Mouse (Mus musculus): ENCODE results near the gene Usp24. TPM values are rescaled to one million over a fixed set of nuclear protein-coding genes. Genes with fewer than 3 reads are reported as not detected.

Gene Usp24
- total and polyA plus RNA-seq, 3 experiments = 27.0 to 40.8 (median 31.9) TPM

DNA sequence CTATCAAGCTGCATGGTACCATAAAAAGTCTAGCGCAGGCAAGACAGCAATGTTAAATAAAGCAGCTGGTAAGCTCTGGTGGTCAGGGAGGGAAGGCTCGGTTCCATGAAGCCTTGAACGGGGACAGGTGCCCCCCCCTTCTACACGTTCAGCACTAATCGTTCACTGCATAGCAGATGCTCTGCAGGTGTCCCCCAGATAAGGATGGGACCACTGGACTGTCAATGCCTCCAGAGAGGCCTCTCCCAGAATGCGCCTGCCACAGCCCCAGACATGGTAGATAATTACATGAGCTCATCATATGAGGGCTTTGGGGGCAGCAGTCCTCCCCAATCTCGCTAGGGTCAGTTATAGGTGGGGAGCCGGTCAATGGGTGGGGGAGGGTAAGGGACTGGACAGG is 133.3 kb downstream of the Usp24 start:
- Histone ChIP-seq H3K4me1 (ENCODE audit: control insufficient read depth in 1 of 2, insufficient read depth in 2 of 2, low read length in 2 of 2) (no peaks in the 10 kb centered on the region), H3K27me3 (ENCODE audit: control insufficient read depth in 1 of 2, insufficient read depth in 2 of 2, low read length in 2 of 2) (no peaks in the 10 kb centered on the region), H3K27ac (ENCODE audit: control insufficient read depth, low read depth, low read length) (no peak overlapping the region), H3K79me2 (ENCODE audit: control insufficient read depth, insufficient read depth, low read length, poor library complexity) (no peaks in the 10 kb centered on the region), H3K36me3 (ENCODE audit: control insufficient read depth in 1 of 2, insufficient read depth in 2 of 2, low read length in 2 of 2) (peaks cover 0 to 11% of the 10 kb centered on the region in 2 experiments; a peak in 2 of 4 replicates), H3K4me3 (ENCODE audit: control insufficient read depth in 1 of 2, insufficient read depth in 1 of 2, low read depth in 2 of 2, low read length in 2 of 2) (no peak overlapping the region), H3K9me3 (replicated peaks; ENCODE audit: insufficient read depth, low read length) (no peaks in the 10 kb centered on the region), H3K9ac (ENCODE audit: control insufficient read depth, low read depth, low read length, poor library complexity, severe bottlenecking) (no peak overlapping the region)
- TF ChIP-seq POLR2A (IDR thresholded peaks at IDR 0.05; ENCODE audit: control insufficient read depth in 1 of 2, insufficient read depth in 1 of 2, low read depth in 1 of 2, low read length in 2 of 2, poor library complexity in 1 of 2) = no peak
- TF ChIP-seq NELFE (IDR thresholded peaks at IDR 0.05; ENCODE audit: low read depth, low read length) = no peak
- no peak for TF ChIP-seq ELF1 (IDR thresholded peaks at IDR 0.05; ENCODE audit: low read depth, low read length)
- no peak for TF ChIP-seq UBTF (IDR thresholded peaks at IDR 0.05; ENCODE audit: borderline replicate concordance, insufficient read depth, low read depth, low read length)
- TF ChIP-seq RCOR1 (IDR thresholded peaks at IDR 0.05; ENCODE audit: low read depth, low read length) = no peak
- no peak for TF ChIP-seq ETS1 (IDR thresholded peaks at IDR 0.05; ENCODE audit: low read depth, low read length)
- TF ChIP-seq ZC3H11A (IDR thresholded peaks at IDR 0.05; ENCODE audit: low read depth, low read length) = no peak
- TF ChIP-seq E2F4 (IDR thresholded peaks at IDR 0.05; ENCODE audit: borderline replicate concordance, low read depth, low read length) = no peak
- no peak for TF ChIP-seq TAL1 (IDR thresholded peaks at IDR 0.05; ENCODE audit: low read length)
- TF ChIP-seq GATA1 (IDR thresholded peaks at IDR 0.05; ENCODE audit: low read depth, low read length) = no peak
- no peak for TF ChIP-seq MYC (IDR thresholded peaks at IDR 0.05; ENCODE audit: low read depth, low read length)
- TF ChIP-seq CHD2 (IDR thresholded peaks at IDR 0.05; ENCODE audit: low read length) = no peak
- no peak for TF ChIP-seq ZKSCAN1 (IDR thresholded peaks at IDR 0.05; ENCODE audit: low read depth, low read length)
- no peak for DNase-seq (ENCODE audit: low read depth, low spot score)

DNA sequence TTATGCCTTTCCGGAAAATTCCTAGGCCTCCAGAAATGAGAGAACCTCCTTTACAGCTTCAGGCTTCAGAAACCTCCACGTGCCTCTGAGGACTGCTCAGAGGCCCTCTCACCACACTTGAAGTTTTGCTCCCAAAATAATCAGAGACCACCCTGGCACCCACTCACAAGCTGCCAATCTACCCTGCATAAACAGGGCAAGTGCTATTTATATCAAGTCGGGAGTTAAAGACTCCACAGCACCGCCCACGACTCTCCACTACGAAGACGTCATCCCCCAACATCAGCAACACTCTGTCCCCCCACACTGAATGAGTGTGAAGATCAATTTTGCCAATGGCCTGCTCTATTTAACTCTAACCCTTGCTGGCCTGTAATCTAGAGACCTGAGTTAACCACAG is 136.4 kb downstream of the Usp24 start:
- H3K36me3 ChIP-seq (ENCODE audit: control insufficient read depth in 1 of 2, insufficient read depth in 2 of 2, low read length in 2 of 2) = peaks cover 0 to 15% of the 10 kb centered on the region in 2 experiments; a peak in 2 of 4 replicates
- H3K9ac ChIP-seq (ENCODE audit: control insufficient read depth, low read depth, low read length, poor library complexity, severe bottlenecking) = no peak overlapping the region
- no peaks in the 10 kb centered on the region for H3K4me1 ChIP-seq (ENCODE audit: control insufficient read depth in 1 of 2, insufficient read depth in 2 of 2, low read length in 2 of 2)
- no peaks in the 10 kb centered on the region for H3K9me3 ChIP-seq (replicated peaks; ENCODE audit: insufficient read depth, low read length)
- no peak overlapping the region for H3K27ac ChIP-seq (ENCODE audit: control insufficient read depth, low read depth, low read length)
- H3K79me2 ChIP-seq (ENCODE audit: control insufficient read depth, insufficient read depth, low read length, poor library complexity) = no peaks in the 10 kb centered on the region
- no peaks in the 10 kb centered on the region for H3K27me3 ChIP-seq (ENCODE audit: control insufficient read depth in 1 of 2, insufficient read depth in 2 of 2, low read length in 2 of 2)
- H3K4me3 ChIP-seq (ENCODE audit: control insufficient read depth in 1 of 2, insufficient read depth in 1 of 2, low read depth in 2 of 2, low read length in 2 of 2) = no peak overlapping the region
- TF ChIP-seq MAZ (IDR thresholded peaks at IDR 0.05; ENCODE audit: low read depth, low read length) (no peak), ETS1 (IDR thresholded peaks at IDR 0.05; ENCODE audit: low read depth, low read length) (no peak), GABPA (IDR thresholded peaks at IDR 0.05; ENCODE audit: low read depth, low read length) (no peak), ZC3H11A (IDR thresholded peaks at IDR 0.05; ENCODE audit: low read depth, low read length) (no peak), EP300 (IDR thresholded peaks at IDR 0.05; ENCODE audit: low read depth in 1 of 2, low read length in 2 of 2) (no peak), SMC3 (IDR thresholded peaks at IDR 0.05; ENCODE audit: low read depth, low read length) (no peak), ZNF384 (IDR thresholded peaks at IDR 0.05; ENCODE audit: low read depth, low read length) (no peak), NRF1 (IDR thresholded peaks at IDR 0.05; ENCODE audit: insufficient read depth, low read depth, low read length, poor library complexity, severe bottlenecking) (no peak), ZMIZ1 (IDR thresholded peaks at IDR 0.05; ENCODE audit: low read depth, low read length) (no peak), KAT2A (conservative IDR thresholded peaks at IDR 0.05; ENCODE audit: low read depth, low read length) (no peak), GATA1 (IDR thresholded peaks at IDR 0.05; ENCODE audit: low read depth, low read length) (no peak), POLR2A (IDR thresholded peaks at IDR 0.05; ENCODE audit: control insufficient read depth in 1 of 2, insufficient read depth in 1 of 2, low read depth in 1 of 2, low read length in 2 of 2, poor library complexity in 1 of 2) (no peak), MAX (IDR thresholded peaks at IDR 0.05; ENCODE audit: low read length) (no peak), RAD21 (IDR thresholded peaks at IDR 0.05; ENCODE audit: low read depth, low read length) (no peak)
- no peak for DNase-seq (ENCODE audit: low read depth, low spot score)
